Mouse (Mus musculus) embryonic facial prominence, embryonic 14.5 days (tissue): ENCODE results near the gene Cct5. TPM values are rescaled to one million over a fixed set of nuclear protein-coding genes. Genes with fewer than 3 reads are reported as not detected.

ENCODE experiments used
- ATAC-seq: fragments of 200-750 bp; cut with Nextera tagmentation; 2 replicates; pipeline ENCODE4 v1.8.0; 2017; ENCODE audit warnings: low read depth, moderate number of reproducible peaks, moderate TSS enrichment
- DNase-seq: peaks from one replicate; pipeline ENCODE4 v3.0.0-alpha.2; 2015; ENCODE audit warnings: low spot score
- H3K27ac ChIP-seq: fragments of 300-500 bp; sonication (generic); replicated peaks from 2 replicates; pipeline ENCODE4 v1.5.1; 2014; ENCODE audit warnings: low read depth, mild to moderate bottlenecking, low read length, moderate library complexity
- H3K27me3 ChIP-seq: fragments of 300-500 bp; sonication (generic); replicated peaks from 2 replicates; pipeline ENCODE4 v1.6.1; 2014; ENCODE audit warnings: low read length; ENCODE audit not compliant: control insufficient read depth, insufficient read depth
- H3K36me3 ChIP-seq: fragments of 300-500 bp; sonication (generic); 2 replicates; pipeline ENCODE4 v1.6.1; 2014; ENCODE audit warnings: low read length, mixed read lengths; ENCODE audit not compliant: control insufficient read depth, insufficient read depth
- H3K4me1 ChIP-seq: fragments of 300-500 bp; sonication (generic); 2 replicates; pipeline ENCODE4 v1.6.1; 2014; ENCODE audit warnings: antibody characterized with exemption, low read length; ENCODE audit not compliant: control insufficient read depth, insufficient read depth
- H3K4me2 ChIP-seq: fragments of 300-500 bp; sonication (generic); 2 replicates; pipeline ENCODE4 v1.6.1; 2014; ENCODE audit warnings: low read depth, mild to moderate bottlenecking, low read length, moderate library complexity, mixed read lengths
- H3K4me3 ChIP-seq: fragments of 300-500 bp; sonication (generic); 2 replicates; pipeline ENCODE4 v1.5.1; 2014; ENCODE audit warnings: low read depth, mild to moderate bottlenecking, low read length
- H3K9ac ChIP-seq: fragments of 300-500 bp; sonication (generic); 2 replicates; pipeline ENCODE4 v1.6.1; 2014; ENCODE audit warnings: low read depth, mild to moderate bottlenecking, low read length, moderate library complexity, mixed read lengths
- H3K9me3 ChIP-seq: fragments of 300-500 bp; sonication (generic); 2 replicates; pipeline ENCODE4 v1.6.1; 2016; ENCODE audit warnings: low read length; ENCODE audit not compliant: control insufficient read depth
- whole genome bisulfite sequencing: fragments of 180-500 bp; shearing (Covaris S2); extraction: QIAGEN DNeasy Blood & Tissue Kit; methylation state at CpG from one replicate; pipeline ENCODE4 v1.1.7; 2014; 5-methylcytosine and 5-hydroxymethylcytosine counted together
- polyA plus RNA-seq: library from polyadenylated mRNA; unstranded; fragments of >200 nt; fragmentation: Nextera tagmentation; extraction: Ambion mirVana; gene quantifications from 2 replicates; pipeline ENCODE4 v1.2.1, GENCODE M21; 2014

The Cct5 gene
- polyA plus RNA-seq, 1 experiment from 2014 or later = 494 TPM

DNA sequence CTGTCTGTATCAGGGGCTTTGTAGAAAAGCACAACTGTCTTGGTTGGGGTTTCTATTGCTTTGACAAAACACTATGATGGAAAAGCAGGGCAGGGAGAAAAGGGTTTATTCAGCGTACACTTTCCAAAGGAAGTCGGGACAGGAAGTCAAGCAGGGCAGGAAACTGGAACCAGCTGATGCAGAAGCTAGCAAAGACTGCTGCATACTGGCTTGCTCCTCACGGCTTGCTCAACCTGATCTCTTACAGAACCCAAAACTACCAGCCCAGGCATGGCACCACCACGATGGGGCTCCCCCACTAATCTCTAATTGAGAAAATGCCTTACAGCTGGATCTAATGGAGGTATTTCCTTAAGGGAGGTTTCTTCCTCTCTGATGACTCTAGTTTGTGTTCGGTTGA, 54.2 kb downstream of the Cct5 start:
- ATAC-seq = no peak
- no peak overlapping the region for H3K9ac ChIP-seq
- H3K36me3 ChIP-seq = no peaks in the 10 kb centered on the region
- H3K9me3 ChIP-seq = no peaks in the 10 kb centered on the region
- no peak overlapping the region for H3K4me3 ChIP-seq
- no peak for DNase-seq
- H3K4me2 ChIP-seq = no peak overlapping the region
- H3K4me1 ChIP-seq = peaks cover 8% of the 10 kb centered on the region
- 27% methylated on average over 5 of the region's 5 CpGs for WGBS
- no peaks in the 10 kb centered on the region for H3K27me3 ChIP-seq
- H3K27ac ChIP-seq = no peak overlapping the region

- ATAC-seq (no peak), DNase-seq (no peak)
- peaks cover 17% of the 10 kb centered on the region for H3K4me1 ChIP-seq
- H3K4me2 ChIP-seq = no peak overlapping the region
- no peaks in the 10 kb centered on the region for H3K36me3 ChIP-seq
- no peak overlapping the region for H3K4me3 ChIP-seq
- no peak overlapping the region for H3K27ac ChIP-seq
- H3K9ac ChIP-seq = no peak overlapping the region
- no peaks in the 10 kb centered on the region for H3K27me3 ChIP-seq
- no peaks in the 10 kb centered on the region for H3K9me3 ChIP-seq
- WGBS = 84% methylated on average over 6 of the region's 6 CpGs
Measured at GRCm38 (mm10) chr15:31546291-31546690, 55.3 kb downstream of the Cct5 start.

DNA sequence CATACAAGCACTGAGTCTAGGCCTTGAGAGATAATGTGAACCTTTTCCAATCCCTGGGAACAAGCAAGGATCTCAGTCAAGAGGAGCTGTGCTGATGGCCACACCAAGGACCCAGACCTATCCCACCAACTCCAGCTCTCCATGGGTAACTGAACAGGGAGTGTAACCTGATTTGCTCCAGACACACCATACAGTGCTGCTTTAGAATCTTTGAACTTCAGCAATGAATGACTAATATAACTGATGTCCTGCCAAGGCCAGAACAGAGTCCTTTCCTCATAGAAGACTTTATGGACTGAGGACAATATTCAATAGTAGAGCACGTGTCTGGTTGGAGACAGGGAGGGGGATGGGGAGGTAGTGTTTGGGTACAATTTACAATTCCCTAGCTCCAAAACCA, 56.5 kb downstream of the Cct5 start:
- Histone ChIP-seq H3K4me1 (peaks cover 20% of the 10 kb centered on the region), H3K27ac (no peak overlapping the region), H3K9me3 (no peaks in the 10 kb centered on the region), H3K9ac (no peak overlapping the region), H3K36me3 (no peaks in the 10 kb centered on the region), H3K4me2 (no peak overlapping the region), H3K4me3 (no peak overlapping the region), H3K27me3 (no peaks in the 10 kb centered on the region)
- DNase-seq (no peak), ATAC-seq (no peak)
- WGBS = 64% methylated on average over 1 of the region's 1 CpGs

GRCm38 (mm10) chr15:31543246-31543645, 58.4 kb downstream of the Cct5 start:
- Histone ChIP-seq H3K4me1 (peaks cover 20% of the 10 kb centered on the region), H3K4me2 (no peak overlapping the region), H3K36me3 (no peaks in the 10 kb centered on the region), H3K9me3 (no peaks in the 10 kb centered on the region), H3K27me3 (no peaks in the 10 kb centered on the region), H3K4me3 (no peak overlapping the region), H3K27ac (0 out of 2 replicates have a peak overlapping the region, but pooled peaks have one; percentile 4), H3K9ac (no peak overlapping the region)
- ATAC-seq (no peak), DNase-seq (no peak)
- WGBS = 9% methylated on average over 3 of the region's 3 CpGs

GRCm38 (mm10) chr15:31542013-31542958, 59.3 kb downstream of the Cct5 start:
- Histone ChIP-seq H3K36me3 (no peaks in the 10 kb centered on the region), H3K9me3 (no peaks in the 10 kb centered on the region), H3K4me1 (peaks cover 20% of the 10 kb centered on the region), H3K9ac (peak overlapping the region; percentile 2; the same call in 1 of the 2 replicates), H3K27ac (peak overlapping the region; percentile 4), H3K27me3 (no peaks in the 10 kb centered on the region), H3K4me2 (0 out of 2 replicates have a peak overlapping the region, but pooled peaks have one; percentile 11), H3K4me3 (no peak overlapping the region)
- peak; percentile 77 for DNase-seq
- 12% methylated on average over 10 of the region's 10 CpGs for WGBS
- peak; percentile 61 for ATAC-seq

Other genes with a start within 250 kb of the Cct5 start
- gene Ankrd33b, start 234.1 kb downstream of the Cct5 start, polyA plus RNA-seq = 1.0 and 1.1 TPM in 2 replicates
- 2.1 and 3.5 TPM in 2 replicates for gene Ropn1l, start 148.1 kb downstream of the Cct5 start, polyA plus RNA-seq
- 33.8 and 35.5 TPM in 2 replicates for gene March6, start 70.8 kb downstream of the Cct5 start, polyA plus RNA-seq
- 6.9 and 11.2 TPM in 2 replicates for gene Cmbl, start 36.4 kb downstream of the Cct5 start, polyA plus RNA-seq
- 11.7 and 16.2 TPM in 2 replicates for gene Fam173b, start within 50 bp of the Cct5 start, polyA plus RNA-seq